Mouse (Mus musculus) layer of hippocampus, adult 9-11 months (tissue): ENCODE measurements around the gene Zfp398.

ENCODE experiments used
- DNase-seq: peaks from one replicate; pipeline ENCODE4 v3.0.0; 2022

Zfp398 gene

GRCm38 (mm10) chr6:47835482-47835983 lies at the start of gene Zfp398:
Zfp398 (plus strand) TSS chr6:47835661.
- DNase-seq: peak; percentile 94

- peak; percentile 92 for DNase-seq
Observed at GRCm38 (mm10) chr6:47787941-47788736, 47.3 kb upstream of the Zfp398 start.

GRCm38 (mm10) chr6:47788821-47789220 lies 46.6 kb upstream of the Zfp398 start:
- DNase-seq: no peak

GRCm38 (mm10) chr6:47790745-47791144 lies 44.7 kb upstream of the Zfp398 start:
- no peak for DNase-seq

DNA sequence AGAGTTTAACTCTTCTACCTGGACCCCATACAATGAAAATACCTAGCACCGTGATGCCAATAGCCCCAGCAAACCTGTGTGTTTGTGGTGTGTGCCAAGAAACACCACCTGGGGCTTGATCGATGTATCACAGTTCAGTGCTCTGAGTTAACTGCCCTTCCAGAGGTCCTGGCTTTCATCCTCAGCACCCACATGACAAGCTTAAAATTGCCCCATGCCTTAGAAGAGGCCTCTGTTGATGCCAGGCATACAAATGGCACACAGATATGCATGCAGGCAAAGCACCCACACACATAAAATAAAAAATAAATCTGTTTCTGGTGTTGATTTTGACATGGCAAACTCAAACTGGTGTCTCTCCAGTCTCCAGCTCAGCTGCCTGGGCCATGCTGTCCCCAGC lies 42.9 kb upstream of the Zfp398 start:
- no peak for DNase-seq

DNA sequence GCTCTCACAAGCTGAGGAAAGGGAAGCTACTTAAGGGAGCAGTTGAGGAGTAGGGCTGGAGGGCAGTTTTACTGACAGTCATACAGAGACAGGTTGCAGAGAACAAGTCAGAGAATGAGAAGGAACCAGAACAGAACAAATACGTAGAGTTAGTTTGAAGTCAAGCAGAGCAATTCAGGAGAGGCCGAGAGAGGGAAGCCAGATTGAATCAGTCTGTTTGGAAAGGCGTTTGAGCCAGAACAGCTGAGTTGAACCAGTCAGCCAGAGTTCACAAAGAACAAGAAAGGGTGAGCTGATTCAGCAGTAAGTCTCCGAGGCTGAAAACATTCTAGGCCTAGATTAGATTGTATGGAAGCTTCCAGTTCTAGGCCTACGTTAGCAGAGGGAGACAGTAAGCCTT lies 42.2 kb upstream of the Zfp398 start:
- no peak for DNase-seq

- peak; percentile 53 for DNase-seq
Observed at GRCm38 (mm10) chr6:47794106-47794830, 41.2 kb upstream of the Zfp398 start.

- peak; percentile 58 for DNase-seq
Observed at GRCm38 (mm10) chr6:47799079-47799478, 36.4 kb upstream of the Zfp398 start.

GRCm38 (mm10) chr6:47805520-47805919 lies 29.9 kb upstream of the Zfp398 start:
- DNase-seq: no peak

- DNase-seq: no peak
Observed at GRCm38 (mm10) chr6:47807419-47807818, 28.0 kb upstream of the Zfp398 start.

DNA sequence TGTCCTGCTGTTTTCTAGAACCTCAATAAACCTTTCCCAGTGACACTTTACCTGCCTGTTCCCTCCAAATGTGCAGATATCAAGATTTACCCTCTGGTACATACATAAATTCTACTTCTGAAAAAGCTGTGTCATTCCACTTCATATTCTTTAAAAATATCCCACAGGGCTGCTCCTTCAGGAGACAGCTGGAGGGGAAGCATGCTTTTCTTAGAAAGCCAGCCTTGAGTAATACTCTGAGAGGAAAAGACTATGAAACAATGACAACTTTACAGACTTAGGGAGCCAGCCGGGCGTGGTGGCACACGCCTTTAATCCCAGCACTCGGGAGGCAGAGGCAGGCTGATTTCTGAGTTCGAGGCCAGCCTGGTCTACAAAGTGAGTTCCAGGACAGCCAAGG lies 26.9 kb upstream of the Zfp398 start:
- DNase-seq: no peak

- no peak for DNase-seq
Observed at GRCm38 (mm10) chr6:47809053-47809452, 26.4 kb upstream of the Zfp398 start.

- DNase-seq: no peak
Observed at GRCm38 (mm10) chr6:47810181-47810580, 25.3 kb upstream of the Zfp398 start.

GRCm38 (mm10) chr6:47811324-47811723 lies 24.1 kb upstream of the Zfp398 start:
- DNase-seq: no peak

DNA sequence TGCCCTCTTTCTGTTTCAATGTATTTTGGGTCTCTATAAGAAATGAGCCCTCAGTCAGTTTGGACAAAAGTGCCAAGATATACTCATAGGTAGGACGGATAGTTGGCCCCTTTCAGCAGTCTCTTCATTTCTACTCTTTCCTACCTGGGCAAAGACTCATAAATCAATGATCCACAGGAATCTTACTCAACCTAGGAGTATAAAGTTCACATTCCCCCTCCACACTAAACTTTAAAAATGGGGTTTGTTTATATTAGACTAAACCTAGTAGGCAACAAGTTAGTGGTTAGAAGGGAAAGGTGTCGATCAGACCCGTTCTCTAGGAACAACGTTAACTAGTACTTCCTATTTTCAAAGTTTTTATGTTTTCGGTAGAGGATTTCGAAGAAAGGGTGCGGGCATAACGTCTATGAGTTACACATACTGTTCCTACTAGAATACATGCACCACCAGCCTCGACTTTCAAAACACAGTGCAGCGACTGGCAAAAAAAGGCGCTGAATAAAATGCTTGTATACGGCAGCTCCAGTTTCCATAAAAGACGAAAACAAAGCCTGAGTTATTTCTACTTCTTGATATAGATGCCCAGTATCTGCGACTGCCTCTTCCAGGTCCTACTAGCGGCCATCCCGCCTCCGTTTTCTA lies 23.1 kb upstream of the Zfp398 start:
- no peak for DNase-seq

GRCm38 (mm10) chr6:47813257-47813878 lies 22.1 kb upstream of the Zfp398 start, which contains the start of gene Pdia4:
Pdia4 (minus strand) TSS chr6:47813430.
- peak; percentile 98 for DNase-seq

GRCm38 (mm10) chr6:47816151-47816550 lies 19.3 kb upstream of the Zfp398 start:
- DNase-seq: no peak

DNA sequence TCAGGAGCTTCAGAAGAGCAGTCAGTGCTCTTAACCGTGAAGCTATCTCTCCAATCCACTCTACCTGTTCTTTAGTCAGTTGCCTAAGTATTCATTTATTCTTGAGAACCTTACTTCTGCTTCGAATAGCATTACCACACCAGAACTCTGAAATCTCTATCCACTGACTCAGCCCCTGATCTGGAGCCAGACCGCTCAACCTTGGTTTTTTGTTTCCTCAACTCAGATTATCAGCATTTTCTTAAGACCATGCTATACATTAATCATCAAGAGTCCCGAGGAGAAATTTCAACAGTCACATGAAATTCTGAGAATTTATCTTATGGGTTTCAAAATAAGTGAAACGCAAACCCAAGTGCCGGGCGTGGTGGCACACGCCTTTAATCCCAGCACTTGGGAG lies 16.7 kb upstream of the Zfp398 start:
- DNase-seq: no peak

DNA sequence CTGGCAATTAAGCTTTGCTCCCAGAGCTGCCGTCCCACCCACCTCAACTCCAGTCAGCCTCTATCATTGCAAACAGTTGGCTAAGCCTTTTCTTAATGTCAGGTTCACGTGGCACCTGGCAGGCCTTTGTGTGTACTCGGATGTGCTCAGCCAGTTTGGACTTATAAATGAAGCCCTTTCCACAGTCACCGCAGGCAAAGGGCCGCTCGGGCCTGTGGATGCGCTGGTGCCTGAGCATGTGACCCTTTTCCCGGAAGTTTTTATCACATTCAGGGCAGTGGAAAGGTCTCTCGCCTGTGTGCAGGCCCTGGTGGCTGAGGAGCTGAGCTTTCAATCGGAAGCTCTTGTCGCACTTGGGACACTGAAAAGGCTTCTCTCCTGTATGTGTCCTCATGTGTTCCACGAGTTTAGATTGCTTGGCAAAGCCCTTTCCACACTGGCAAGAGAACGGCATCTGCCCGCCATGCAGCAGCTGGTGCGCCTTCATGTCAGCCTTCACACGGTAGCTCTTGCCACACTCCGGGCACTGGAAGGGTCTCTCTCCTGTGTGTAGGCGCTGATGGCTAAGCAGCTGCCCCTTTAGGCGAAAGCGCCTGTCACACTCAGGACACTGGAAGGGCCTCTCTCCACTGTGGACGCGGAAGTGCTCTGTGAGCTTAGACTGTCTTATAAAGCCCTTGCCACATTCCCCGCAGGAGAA lies 15.7 kb upstream of the Zfp398 start:
- DNase-seq: no peak

DNA sequence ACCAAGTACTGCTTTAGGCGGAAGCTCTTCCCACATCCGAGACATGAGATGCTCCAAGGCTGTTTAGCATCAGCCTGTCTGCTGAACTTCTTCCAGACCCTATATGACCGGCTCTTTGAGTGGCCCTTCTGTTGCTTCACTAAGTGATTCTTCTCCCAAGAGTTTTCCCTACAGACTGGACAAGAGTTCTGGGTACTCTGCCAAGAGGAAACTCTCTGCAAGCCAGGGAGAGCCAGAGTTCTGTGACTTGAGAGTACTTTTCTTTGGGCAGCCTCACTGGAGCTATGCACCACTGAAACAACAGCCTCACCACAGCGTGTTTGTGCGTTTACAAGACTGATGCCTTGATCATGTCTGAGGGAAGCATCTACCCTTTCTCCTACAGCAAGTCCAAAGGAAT lies 14.2 kb upstream of the Zfp398 start:
- DNase-seq: no peak

- no peak for DNase-seq
Observed at GRCm38 (mm10) chr6:47821776-47822175, 13.7 kb upstream of the Zfp398 start.

DNA sequence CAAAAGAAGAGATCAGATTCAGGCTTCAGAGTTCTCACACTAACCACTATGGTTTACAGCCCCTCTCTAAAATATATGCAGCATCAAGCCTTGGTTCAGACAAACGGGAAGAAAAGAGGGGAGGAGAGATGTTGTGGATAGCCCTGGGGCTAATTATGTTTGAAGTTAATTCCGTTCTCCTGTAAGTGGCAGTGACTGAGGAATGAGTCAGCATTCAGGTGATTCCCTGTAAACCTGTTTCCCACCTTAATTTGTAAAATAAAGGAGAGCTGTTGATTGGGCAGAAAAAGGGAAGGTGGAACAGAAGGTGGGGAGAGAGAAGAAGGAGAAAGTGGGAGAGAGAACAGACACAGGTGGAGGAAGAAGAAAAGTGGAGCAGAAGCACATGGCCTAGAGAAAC lies 11.2 kb upstream of the Zfp398 start:
- no peak for DNase-seq
